Mouse (Mus musculus): ENCODE measurements around the gene Neil3. TPM values are rescaled to one million over a fixed set of nuclear protein-coding genes. Genes with fewer than 3 reads are reported as not detected.

Gene Neil3
- 0.94 and 1.3 TPM in 2 replicates for polyA plus RNA-seq (2012; rRNA removed)

DNA sequence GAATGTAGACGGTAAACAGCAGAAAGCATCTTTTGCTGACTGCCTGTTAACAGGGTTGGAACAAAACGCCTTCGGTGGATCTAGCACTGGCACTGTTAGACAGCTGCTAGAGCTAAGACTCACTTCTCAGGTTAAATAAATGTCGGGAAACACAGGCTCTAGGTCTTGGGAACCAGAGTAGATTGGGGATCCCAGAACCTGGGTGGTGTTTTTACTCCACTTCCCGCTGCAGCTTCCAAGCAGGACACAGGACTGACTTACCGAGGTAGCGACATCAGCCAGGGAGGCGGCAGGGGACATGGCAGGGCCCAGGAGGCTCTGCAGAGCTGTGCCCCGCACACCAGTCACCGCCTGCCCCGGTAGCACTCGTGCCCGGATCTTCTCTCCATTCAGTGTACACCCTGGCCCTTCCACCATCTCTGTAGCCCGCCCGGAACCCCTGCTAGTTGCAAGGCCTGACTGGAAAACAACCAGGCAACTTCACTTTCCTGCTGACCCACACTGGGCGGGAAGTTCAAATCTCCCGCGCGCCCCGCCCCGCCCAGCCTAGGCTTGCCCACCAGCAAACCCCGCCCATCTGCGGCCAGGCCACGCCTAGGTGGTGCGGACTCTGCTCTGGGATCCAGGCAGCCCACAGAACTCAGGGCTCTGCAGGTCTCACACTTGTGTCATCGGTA, at the start of gene Neil3:
Gene Neil3, minus strand, starts transcription at position 571 of the 677 bp plus-strand sequence.

Other genes with a start within 250 kb of the Neil3 start
- 2.9 and 5.8 TPM in 2 replicates for gene Aga, start 127.3 kb downstream of the Neil3 start, polyA plus RNA-seq (2012; rRNA removed)